Mouse (Mus musculus): Measurements from ENCODE around the gene Zfp94.

DNA sequence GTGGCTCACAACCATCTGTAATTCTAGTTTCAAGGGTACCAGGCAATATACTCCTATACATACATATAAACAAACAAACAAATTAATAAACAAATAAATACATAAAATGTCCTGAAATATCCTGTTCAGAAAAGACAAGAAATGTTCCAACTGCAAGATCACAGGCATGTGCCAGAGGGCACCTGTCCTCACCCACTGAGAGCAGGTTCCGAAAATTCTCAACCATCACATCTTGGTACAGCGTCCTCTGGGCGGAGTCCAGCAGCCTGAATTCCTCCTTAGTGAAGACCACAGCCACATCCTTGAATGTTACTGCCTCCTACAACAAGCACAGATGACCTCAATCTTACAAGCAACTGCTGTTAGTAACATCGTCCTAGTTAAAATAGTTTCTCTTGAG, 21.7 kb downstream of the Zfp94 start:
- no peak for TF ChIP-seq CTCF (IDR thresholded peaks at IDR 0.05; ENCODE audit: borderline replicate concordance, insufficient read depth, low read length)
- TF ChIP-seq POLR2A (IDR thresholded peaks at IDR 0.05; ENCODE audit: low read depth, low read length), result no peak

All from embryonic fibroblast, embryonic 13.5 days (primary cell).